Mouse (Mus musculus): ENCODE data around the gene Olfr175-ps1. TPM values are rescaled to one million over a fixed set of nuclear protein-coding genes. Genes with fewer than 3 reads are reported as not detected.

The Olfr175-ps1 gene
- polyA plus RNA-seq (2017; shearing (Covaris generic)) = under 1 TPM in 1 of 2 experiments, not detected in 1; 0.27 TPM

DNA sequence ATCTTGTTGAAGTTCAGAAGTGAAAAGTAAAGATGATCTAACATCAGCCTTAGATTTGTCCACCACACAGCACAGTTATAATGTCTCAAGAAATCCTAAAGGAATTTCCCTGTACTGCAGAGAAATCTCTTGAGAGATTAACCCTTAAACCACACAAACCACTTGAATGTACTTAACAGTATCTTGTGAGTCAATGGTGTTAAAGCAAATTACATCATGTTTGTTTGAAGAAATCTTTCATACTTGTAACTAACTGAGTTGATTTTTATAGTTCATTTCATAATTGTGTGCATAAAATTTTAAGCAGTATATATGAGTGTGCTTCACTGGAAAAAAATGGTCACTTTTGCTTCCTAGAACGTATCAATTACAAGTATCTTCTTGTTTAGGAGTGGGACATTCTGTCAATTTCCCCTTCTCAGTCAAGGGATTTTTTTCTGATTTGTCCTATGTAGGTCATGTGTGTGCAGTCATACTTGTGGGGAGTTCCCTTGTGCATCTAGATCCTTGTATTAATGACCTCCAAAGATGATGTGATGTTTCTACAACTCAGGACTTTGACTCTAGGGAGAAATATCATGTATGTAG is at the start of gene Olfr175-ps1:
Gene Olfr175-ps1 (minus strand): TSS at position 51 of the 588 bp plus-strand sequence.
- no peak for ATAC-seq

DNA sequence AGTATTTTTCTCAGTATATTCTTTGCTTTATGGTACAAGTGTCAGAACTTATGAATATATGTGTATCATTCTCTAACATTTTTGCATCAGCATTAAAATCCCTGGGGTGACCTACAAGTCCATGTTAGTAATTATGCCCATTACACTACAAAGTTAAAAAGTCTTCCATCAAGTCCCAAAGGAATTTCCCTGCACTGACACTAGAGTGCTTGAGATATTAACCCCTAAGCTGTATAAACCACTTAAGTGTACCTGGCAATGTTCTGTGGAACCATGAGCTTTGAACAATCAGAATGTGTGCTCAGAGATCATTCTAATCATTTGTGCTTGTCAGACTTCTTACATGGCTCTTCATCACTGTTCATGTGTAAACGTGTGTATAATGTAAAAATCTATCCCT is 48.1 kb upstream of the Olfr175-ps1 start, which contains the start of gene Olfr177:
Gene Olfr177 (minus strand): TSS at position 101 of the 400 bp plus-strand sequence.
- ATAC-seq = no peak

DNA sequence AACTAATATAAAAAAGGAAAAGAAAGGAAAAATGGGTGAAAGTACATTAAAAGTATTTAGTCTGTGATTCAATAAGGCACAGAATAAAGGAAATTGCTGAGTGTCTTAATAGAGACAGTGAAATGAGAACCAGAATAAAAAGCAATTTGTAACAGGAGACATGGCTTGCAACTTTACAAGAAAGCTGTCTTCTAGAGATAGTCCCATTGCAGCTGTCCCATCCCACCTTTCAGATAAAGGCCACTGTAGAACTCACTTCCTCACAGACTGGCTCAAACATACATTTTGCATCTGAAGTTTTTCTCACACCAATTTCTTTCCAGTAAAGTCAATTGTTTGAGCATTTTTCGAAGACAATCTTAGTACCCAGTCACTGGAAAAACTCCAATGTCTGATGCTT is 34.9 kb upstream of the Olfr175-ps1 start:
- ATAC-seq = no peak

DNA sequence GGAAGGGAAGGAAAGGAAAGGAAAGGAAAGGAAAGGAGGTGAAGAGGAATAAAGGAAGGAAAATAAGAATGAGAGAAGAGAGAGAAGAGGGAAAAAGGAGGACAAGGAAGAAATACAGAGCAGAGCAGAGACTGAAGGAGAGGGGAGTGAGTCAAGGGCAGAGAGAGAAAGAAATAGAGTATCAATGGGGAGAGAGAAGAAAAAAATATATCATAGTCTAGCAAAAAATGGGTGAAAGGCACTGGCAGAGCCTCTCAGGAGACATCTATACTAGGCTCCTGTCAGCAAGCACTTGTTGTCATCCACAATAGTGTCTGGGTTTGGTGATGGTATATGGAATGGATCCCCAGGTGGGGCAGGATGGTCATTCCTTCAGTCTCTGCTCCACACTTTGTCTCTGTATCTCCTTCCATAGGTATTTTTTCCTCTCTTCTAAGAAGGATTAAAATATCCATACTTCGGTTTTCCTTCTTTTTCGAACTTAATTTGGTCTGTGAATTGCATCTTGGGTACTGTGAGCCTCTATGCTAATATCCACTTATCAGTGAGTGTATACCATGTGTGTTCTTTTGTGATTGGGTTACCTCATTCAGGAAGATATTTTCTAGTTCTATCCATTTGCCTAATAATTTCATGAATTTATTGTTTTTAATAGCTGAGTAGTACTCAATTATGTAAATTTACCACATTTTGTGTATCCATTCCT is 33.6 kb upstream of the Olfr175-ps1 start:
- no peak for ATAC-seq

DNA sequence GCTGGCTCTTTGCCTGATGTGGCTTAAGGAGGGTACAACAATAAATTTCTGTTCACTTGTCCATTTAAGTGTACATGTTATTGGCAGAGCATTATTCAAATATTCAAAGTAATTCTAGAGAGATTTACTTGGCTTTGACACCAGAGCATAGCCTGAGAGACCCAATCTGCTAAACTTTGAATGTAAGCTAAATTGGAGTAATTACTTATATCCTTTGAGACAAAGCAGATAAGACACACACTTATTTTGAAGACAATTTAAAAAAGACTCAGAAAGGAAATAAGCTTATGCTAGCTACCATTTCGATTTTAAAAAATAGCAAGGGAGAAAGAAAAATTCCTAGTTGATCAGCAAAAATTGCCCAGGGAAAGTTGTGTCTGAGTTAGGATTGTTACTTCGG is 26.4 kb downstream of the Olfr175-ps1 start, which contains the start of gene Olfr173:
Gene Olfr173 (minus strand): TSS at position 101 of the 400 bp plus-strand sequence.
- ATAC-seq = no peak

Other genes starting within 250 kb of the Olfr175-ps1 start
- not detected for gene Gm813, start 209.8 kb downstream of the Olfr175-ps1 start, polyA plus RNA-seq (2017; shearing (Covaris generic))
- gene E330017A01Rik, start 188.0 kb downstream of the Olfr175-ps1 start, polyA plus RNA-seq (2017; shearing (Covaris generic)) = not detected
- 10 to 100 TPM; 48.3 to 55.6 TPM for gene Cpox, start 156.5 kb downstream of the Olfr175-ps1 start, polyA plus RNA-seq (2017; shearing (Covaris generic))
- gene Gpr15, start 107.7 kb downstream of the Olfr175-ps1 start, polyA plus RNA-seq (2017; shearing (Covaris generic)) = 10 to 100 TPM; 35.4 to 55.3 TPM
- 100 to 1,000 TPM; 201 to 243 TPM for gene Cldnd1, start 98.9 kb downstream of the Olfr175-ps1 start, polyA plus RNA-seq (2017; shearing (Covaris generic))
- gene Olfr172, start 63.6 kb downstream of the Olfr175-ps1 start, polyA plus RNA-seq (2017; shearing (Covaris generic)) = under 1 TPM; 0.28 to 0.61 TPM
- 1 to 10 TPM in 1 of 2 experiments, under 1 TPM in 1; 0.87 to 5.7 TPM for gene Olfr173, start 26.5 kb downstream of the Olfr175-ps1 start, polyA plus RNA-seq (2017; shearing (Covaris generic))
- gene Olfr177, start 48.0 kb upstream of the Olfr175-ps1 start, polyA plus RNA-seq (2017; shearing (Covaris generic)) = not detected
- gene Olfr178, start 65.3 kb upstream of the Olfr175-ps1 start, polyA plus RNA-seq (2017; shearing (Covaris generic)) = not detected
- gene Olfr181, start 102.0 kb upstream of the Olfr175-ps1 start, polyA plus RNA-seq (2017; shearing (Covaris generic)) = under 1 TPM in 1 of 2 experiments, not detected in 1; 0.23 TPM
- gene Olfr180, start 102.6 kb upstream of the Olfr175-ps1 start, polyA plus RNA-seq (2017; shearing (Covaris generic)) = not detected
- gene Olfr183, start 168.6 kb upstream of the Olfr175-ps1 start, polyA plus RNA-seq (2017; shearing (Covaris generic)) = not detected
- not detected for gene Olfr186, start 203.5 kb upstream of the Olfr175-ps1 start, polyA plus RNA-seq (2017; shearing (Covaris generic))
- gene Olfr187, start 213.0 kb upstream of the Olfr175-ps1 start, polyA plus RNA-seq (2017; shearing (Covaris generic)) = not detected